Mouse (Mus musculus) intestine, postnatal 0 days (tissue): ENCODE data around the gene Cacnb4. TPM values are rescaled to one million over a fixed set of nuclear protein-coding genes. Genes with fewer than 3 reads are reported as not detected.

Experiments used
- ATAC-seq: fragments of 200-750 bp; cut with Nextera tagmentation; 2 replicates; pipeline ENCODE4 v1.8.0; 2017; ENCODE audit warnings: mild to moderate bottlenecking, moderate TSS enrichment, moderate library complexity
- H3K27ac ChIP-seq: fragments of 300-500 bp; sonication (generic); 2 replicates; pipeline ENCODE4 v1.5.1; 2014; ENCODE audit warnings: mild to moderate bottlenecking, low read depth, low read length, moderate library complexity
- H3K27me3 ChIP-seq: fragments of 300-500 bp; sonication (generic); replicated peaks from 2 replicates; pipeline ENCODE4 v1.6.1; 2014; ENCODE audit warnings: low read length, mixed read lengths; ENCODE audit not compliant: control insufficient read depth, insufficient read depth
- H3K36me3 ChIP-seq: fragments of 300-500 bp; sonication (generic); 2 replicates; pipeline ENCODE4 v1.6.1; 2014; ENCODE audit warnings: mild to moderate bottlenecking, moderate library complexity; ENCODE audit not compliant: control insufficient read depth, insufficient read depth
- H3K4me1 ChIP-seq: fragments of 300-500 bp; sonication (generic); replicated peaks from 2 replicates; pipeline ENCODE4 v1.6.1; 2014; ENCODE audit warnings: antibody characterized with exemption, low read length, mixed read lengths; ENCODE audit not compliant: control insufficient read depth, insufficient read depth
- H3K4me2 ChIP-seq: fragments of 300-500 bp; sonication (generic); replicated peaks from 2 replicates; pipeline ENCODE4 v1.6.1; 2014; ENCODE audit warnings: low read depth, mild to moderate bottlenecking, moderate library complexity
- H3K4me3 ChIP-seq: fragments of 300-500 bp; sonication (generic); 2 replicates; pipeline ENCODE4 v1.5.1; 2014; ENCODE audit warnings: low read depth, low read length
- H3K9ac ChIP-seq: fragments of 300-500 bp; sonication (generic); 2 replicates; pipeline ENCODE4 v1.6.1; 2014; ENCODE audit warnings: mild to moderate bottlenecking, low read depth, low read length
- H3K9me3 ChIP-seq: fragments of 300-500 bp; sonication (generic); 2 replicates; pipeline ENCODE4 v1.6.1; 2016; ENCODE audit warnings: mixed run types; ENCODE audit not compliant: control insufficient read depth
- CTCF ChIP-seq: sonication (generic); IDR thresholded peaks from 2 replicates; pipeline ENCODE4 v1.5.1; 2016; ENCODE audit warnings: low read depth, mild to moderate bottlenecking, control low read depth, antibody characterized with exemption, moderate library complexity
- WGBS: fragments of 180-500 bp; shearing (Covaris S2); extraction: QIAGEN DNeasy Blood & Tissue Kit; methylation state at CpG from one replicate; pipeline ENCODE4 v1.1.7; 2014; 5-methylcytosine and 5-hydroxymethylcytosine counted together
- polyA plus RNA-seq: library from polyadenylated mRNA; unstranded; fragments of >200 nt; fragmentation: Nextera tagmentation; extraction: Ambion mirVana; gene quantifications from 2 replicates; pipeline ENCODE4 v1.2.1, GENCODE M21; 2015

Gene Cacnb4
- polyA plus RNA-seq, 1 experiment from 2014 or later, result 0.51 TPM

- H3K27me3 ChIP-seq, result no peaks in the 10 kb centered on the region
- no peak overlapping the region for H3K4me3 ChIP-seq
- no peak for TF ChIP-seq CTCF
- no peaks in the 10 kb centered on the region for H3K4me1 ChIP-seq
- ATAC-seq, result no peak
- WGBS, result 78% methylated on average over 5 of the region's 5 CpGs
- H3K9ac ChIP-seq, result no peak overlapping the region
- H3K36me3 ChIP-seq, result no peaks in the 10 kb centered on the region
- H3K27ac ChIP-seq, result no peak overlapping the region
- H3K9me3 ChIP-seq, result no peaks in the 10 kb centered on the region
- no peak overlapping the region for H3K4me2 ChIP-seq
Measured at GRCm38 (mm10) chr2:52446648-52447047, 230.0 kb downstream of the Cacnb4 start.

GRCm38 (mm10) chr2:52442125-52442524 is 234.5 kb downstream of the Cacnb4 start:
- Histone ChIP-seq H3K4me3 (no peak overlapping the region), H3K9me3 (no peaks in the 10 kb centered on the region), H3K9ac (no peak overlapping the region), H3K4me2 (no peak overlapping the region), H3K36me3 (no peaks in the 10 kb centered on the region), H3K27me3 (no peaks in the 10 kb centered on the region), H3K27ac (no peak overlapping the region), H3K4me1 (no peaks in the 10 kb centered on the region)
- ATAC-seq, result no peak
- TF ChIP-seq CTCF, result no peak
- WGBS, result 27% methylated on average over 5 of the region's 5 CpGs

- 83% methylated on average over 4 of the region's 4 CpGs for WGBS
- H3K27me3 ChIP-seq, result no peaks in the 10 kb centered on the region
- no peak overlapping the region for H3K4me3 ChIP-seq
- H3K9ac ChIP-seq, result no peak overlapping the region
- no peak overlapping the region for H3K27ac ChIP-seq
- no peak overlapping the region for H3K4me2 ChIP-seq
- H3K4me1 ChIP-seq, result no peaks in the 10 kb centered on the region
- H3K9me3 ChIP-seq, result no peaks in the 10 kb centered on the region
- TF ChIP-seq CTCF, result no peak
- ATAC-seq, result no peak
- H3K36me3 ChIP-seq, result no peaks in the 10 kb centered on the region
Measured at GRCm38 (mm10) chr2:52440420-52441015, 236.1 kb downstream of the Cacnb4 start.

GRCm38 (mm10) chr2:52438437-52438836 is 238.2 kb downstream of the Cacnb4 start:
- WGBS, result 91% methylated on average over 4 of the region's 4 CpGs
- Histone ChIP-seq H3K27me3 (no peaks in the 10 kb centered on the region), H3K27ac (no peak overlapping the region), H3K9ac (no peak overlapping the region), H3K36me3 (no peaks in the 10 kb centered on the region), H3K4me2 (no peak overlapping the region), H3K9me3 (no peaks in the 10 kb centered on the region), H3K4me3 (no peak overlapping the region), H3K4me1 (no peaks in the 10 kb centered on the region)
- no peak for TF ChIP-seq CTCF
- ATAC-seq, result no peak

- 49% methylated on average over 6 of the region's 6 CpGs for whole genome bisulfite sequencing
- H3K27me3 ChIP-seq, result no peaks in the 10 kb centered on the region
- H3K4me3 ChIP-seq, result no peak overlapping the region
- H3K4me1 ChIP-seq, result no peaks in the 10 kb centered on the region
- ATAC-seq, result peak; percentile 41; the same call in 1 of the 2 replicates
- H3K27ac ChIP-seq, result no peak overlapping the region
- no peak overlapping the region for H3K4me2 ChIP-seq
- TF ChIP-seq CTCF, result no peak
- no peaks in the 10 kb centered on the region for H3K36me3 ChIP-seq
- H3K9me3 ChIP-seq, result no peaks in the 10 kb centered on the region
- H3K9ac ChIP-seq, result no peak overlapping the region
Measured at GRCm38 (mm10) chr2:52438013-52438412, 238.6 kb downstream of the Cacnb4 start.

GRCm38 (mm10) chr2:52435919-52436632 is 240.6 kb downstream of the Cacnb4 start:
- 64% methylated on average over 14 of the region's 14 CpGs for WGBS
- Histone ChIP-seq H3K4me3 (no peak overlapping the region), H3K9me3 (no peaks in the 10 kb centered on the region), H3K4me2 (no peak overlapping the region), H3K4me1 (no peaks in the 10 kb centered on the region), H3K27ac (no peak overlapping the region), H3K27me3 (no peaks in the 10 kb centered on the region), H3K36me3 (no peaks in the 10 kb centered on the region), H3K9ac (no peak overlapping the region)
- no peak for ATAC-seq
- TF ChIP-seq CTCF, result no peak
